ENCODE assay signal across 9 mouse cellular contexts in the genomic region with DNA sequence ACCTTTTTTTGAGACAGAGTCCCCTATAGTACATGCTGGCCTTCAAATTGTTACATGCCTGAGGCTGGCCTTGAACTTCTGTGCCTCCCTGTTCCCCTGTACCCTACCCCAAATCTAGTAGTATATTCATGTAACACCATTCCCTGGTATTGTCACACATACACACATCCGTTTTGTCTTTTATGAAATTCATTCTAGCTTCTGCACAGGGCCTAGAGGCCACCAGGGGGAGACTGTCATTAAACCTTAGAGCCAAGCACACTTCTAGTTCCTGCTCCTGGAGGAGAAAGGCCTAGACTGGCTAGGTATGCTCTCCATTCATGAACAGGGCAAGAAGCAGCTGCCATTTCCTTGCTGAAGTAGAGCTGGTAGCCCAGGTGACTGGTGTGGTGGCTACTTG. TPM values are rescaled to one million over a fixed set of nuclear protein-coding genes. Genes with fewer than 3 reads are reported as not detected.
DNase-seq lines count a peak whose midpoint lies in the region; ATAC-seq and TF ChIP-seq lines count a peak whose summit lies in the region.
"Had no signal": no experiment of that assay in that cellular context is flagged by ENCODE, and none has a peak within 500 bp of the region (broad histone marks: within the 10 kb centered on the region; RNA-seq: fewer than 3 reads in every experiment).

No protein-coding gene starts in this region.

- H3K36me3 ChIP-seq in CH12.LX (replicated peaks in 1 of 2; ENCODE audit: control insufficient read depth in 1 of 2, insufficient read depth in 1 of 2, low read length in 1 of 2): peaks cover 3 to 20% of the 10 kb centered on the region in 2 experiments
- peaks cover 11% of the 10 kb centered on the region; the same call in 1 of the 2 replicates for H3K36me3 ChIP-seq in forebrain, embryonic 13.5 days (ENCODE audit: poor library complexity, severe bottlenecking)

- H3K9ac ChIP-seq in CH12.LX (ENCODE audit: insufficient read depth, low read depth): no peak overlapping the region
- H3K9ac ChIP-seq in forebrain, embryonic 13.5 days: no peak overlapping the region

- peaks cover 0 to 3% of the 10 kb centered on the region in 2 experiments; a peak in 1 of 4 replicates for H3K4me1 ChIP-seq in CH12.LX (ENCODE audit: control insufficient read depth in 1 of 2, insufficient read depth in 2 of 2)
- H3K4me1 ChIP-seq in bone marrow macrophage, adult 2 months (ENCODE audit: control insufficient read depth, insufficient read depth, low read length): peaks cover 12% of the 10 kb centered on the region
- H3K4me1 ChIP-seq in forebrain, embryonic 13.5 days: peaks cover 16% of the 10 kb centered on the region

- TF ChIP-seq EP300 in CH12.LX (IDR thresholded peaks at IDR 0.05; ENCODE audit: low read length): no peak

- dilution Hi-C loops in CH12.LX (cut with MboI; ENCODE audit: extremely low pct_ligation_motif_present, extremely low pct_unique_long_range_greater_than_20kb, low sequenced_read_pairs): no loop called here

- peak; percentile 86 to 87 for TF ChIP-seq CTCF in CH12.LX (conservative IDR thresholded peaks at IDR 0.05 in 1 of 2, IDR thresholded peaks at IDR 0.05 in 1 of 2; ENCODE audit: low read depth in 2 of 2, low read length in 2 of 2)
- TF ChIP-seq CTCF in bone marrow macrophage, adult 2 months (IDR thresholded peaks at IDR 0.05; ENCODE audit: low read depth, low read length): peak; percentile 30; the same call in 1 of the 2 replicates

- H3K4me2 ChIP-seq in CH12.LX (ENCODE audit: insufficient read depth, low read depth, poor library complexity, severe bottlenecking): no peak overlapping the region
- H3K4me2 ChIP-seq in forebrain, embryonic 13.5 days: no peak overlapping the region

- no peak for TF ChIP-seq POLR2A in CH12.LX (IDR thresholded peaks at IDR 0.05; ENCODE audit: low read depth, low read length)
- no peak for TF ChIP-seq POLR2A in bone marrow macrophage, adult 2 months (IDR thresholded peaks at IDR 0.05; ENCODE audit: borderline replicate concordance, low read depth, low read length)

- H3K9me3 ChIP-seq in CH12.LX (replicated peaks; ENCODE audit: low read length): peaks cover 6% of the 10 kb centered on the region
- no peaks in the 10 kb centered on the region for H3K9me3 ChIP-seq in forebrain, embryonic 13.5 days (replicated peaks)

- TF ChIP-seq RAD21 in CH12.LX (IDR thresholded peaks at IDR 0.05; ENCODE audit: low read depth, low read length): peak; percentile 62

- no peaks in the 10 kb centered on the region for H3K27me3 ChIP-seq in CH12.LX (replicated peaks)
- peaks cover 6% of the 10 kb centered on the region; the same call in 1 of the 2 replicates for H3K27me3 ChIP-seq in forebrain, embryonic 13.5 days

- H3K4me3 ChIP-seq in CH12.LX (replicated peaks in 1 of 3; ENCODE audit: low read depth in 2 of 3, low read length in 2 of 3, poor library complexity in 1 of 3): no peak overlapping the region
- no peak overlapping the region for H3K4me3 ChIP-seq in bone marrow macrophage, adult 2 months (ENCODE audit: insufficient read depth, low read length)
- no peak overlapping the region for H3K4me3 ChIP-seq in forebrain, embryonic 13.5 days
- H3K4me3 ChIP-seq: myocyte had no signal

- no peaks in the 10 kb centered on the region for H3K79me2 ChIP-seq in CH12.LX (replicated peaks; ENCODE audit: control insufficient read depth, extremely low read depth, insufficient read depth, poor library complexity, severe bottlenecking)

- WGBS in forebrain, embryonic 13.5 days: 70% methylated on average over 1 of the region's 1 CpGs

- ATAC-seq in forebrain, embryonic 13.5 days: no peak

- H3K27ac ChIP-seq in CH12.LX (ENCODE audit: insufficient read depth, low read depth): no peak overlapping the region
- no peak overlapping the region for H3K27ac ChIP-seq in bone marrow macrophage, adult 2 months (ENCODE audit: insufficient read depth, low read depth, low read length)
- no peak overlapping the region for H3K27ac ChIP-seq in forebrain, embryonic 13.5 days

- in situ Hi-C loops in CH12.LX (cut with MboI; ENCODE audit: low pct_ligation_motif_present, low pct_unique_long_range_greater_than_20kb, low sequenced_read_pairs): loop anchor here (25.0 kb wide), 1 partner anchor 906 kb away; no protein-coding TSS in a partner anchor

- peak; percentile 30 for DNase-seq in heart, postnatal 4 days
- DNase-seq in heart, adult 18-20 months: no peak
- DNase-seq in CH12.LX (ENCODE audit: extremely low read depth): peak; percentile 75
- DNase-seq in lung, postnatal 36 days: peak; percentile 26
- DNase-seq in urinary bladder, postnatal 36 days (ENCODE audit: low spot score in 2 of 2): no peak
- no peak for DNase-seq in left cerebral cortex, adult 11 months (ENCODE audit: low spot score)

TF ChIP-seq in CH12.LX, 34 proteins besides CTCF, POLR2A, EP300 and RAD21:
- TF ChIP-seq USF2 (conservative IDR thresholded peaks at IDR 0.05; ENCODE audit: low read depth, low read length): no peak
- TF ChIP-seq ZKSCAN1 (IDR thresholded peaks at IDR 0.05; ENCODE audit: borderline replicate concordance, low read depth, low read length): no peak
- TF ChIP-seq RCOR1 (conservative IDR thresholded peaks at IDR 0.05; ENCODE audit: low read depth, low read length): no peak
- no peak for TF ChIP-seq UBTF (IDR thresholded peaks at IDR 0.05; ENCODE audit: low read depth, low read length)
- TF ChIP-seq SMC3 (IDR thresholded peaks at IDR 0.05; ENCODE audit: low read depth, low read length): peak; percentile 66
- TF ChIP-seq ELF1 (IDR thresholded peaks at IDR 0.05; ENCODE audit: low read depth, low read length): peak; percentile 49; the same call in 1 of the 2 replicates
- no peak for TF ChIP-seq MXI1 (IDR thresholded peaks at IDR 0.05; ENCODE audit: low read depth, low read length)

RNA-seq across cellular contexts. Expression of gene Psmd12, which starts 27.0 kb away (rescaled TPM):
- 10 to 100 TPM; 83.0 to 83.3 TPM for total RNA-seq in heart, postnatal 4 days (2021)
- total RNA-seq in heart, adult 18-20 months (2021): 10 to 100 TPM; 93.3 to 94.7 TPM
- total RNA-seq in CH12.LX (2012; rRNA removed): 108 and 144 TPM in 2 replicates
- total RNA-seq in CH12.LX (2014; rRNA removed): 151 and 172 TPM in 2 replicates
- polyA plus RNA-seq in CH12.LX (2012; ENCODE audit: insufficient read length, low read depth): 257 and 288 TPM in 2 replicates
- polyA plus RNA-seq in bone marrow macrophage, adult 2 months (2012; ENCODE audit: insufficient read depth, insufficient read length, missing spikeins): 60.8 and 65.4 TPM in 2 replicates
- polyA plus RNA-seq in forebrain, embryonic 13.5 days (2015; fragmentation: Nextera tagmentation; extraction: Ambion mirVana): 171 and 174 TPM in 2 replicates

RNA-seq across cellular contexts. Expression of gene Pitpnc1, which starts 35.8 kb away (rescaled TPM):
- total RNA-seq in heart, postnatal 4 days (2021): 10 to 100 TPM; 68.1 to 75.2 TPM
- 10 to 100 TPM; 74.8 to 76.3 TPM for total RNA-seq in heart, adult 18-20 months (2021)
- 2.1 and 2.4 TPM in 2 replicates for total RNA-seq in CH12.LX (2012; rRNA removed)
- total RNA-seq in CH12.LX (2014; rRNA removed): 3.6 and 5.3 TPM in 2 replicates
- 3.6 and 5.4 TPM in 2 replicates for polyA plus RNA-seq in CH12.LX (2012; ENCODE audit: insufficient read length, low read depth)
- 13.2 and 14.6 TPM in 2 replicates for polyA plus RNA-seq in bone marrow macrophage, adult 2 months (2012; ENCODE audit: insufficient read depth, insufficient read length, missing spikeins)
- 35.6 and 36.1 TPM in 2 replicates for polyA plus RNA-seq in forebrain, embryonic 13.5 days (2015; fragmentation: Nextera tagmentation; extraction: Ambion mirVana)

RNA-seq across cellular contexts. Expression of gene Helz, which starts 41.5 kb away (rescaled TPM):
- total RNA-seq in heart, postnatal 4 days (2021): 10 to 100 TPM; 26.0 to 27.4 TPM
- total RNA-seq in heart, adult 18-20 months (2021): 10 to 100 TPM; 23.8 to 26.8 TPM
- total RNA-seq in CH12.LX (2012; rRNA removed): 22.2 and 23.1 TPM in 2 replicates
- 8.8 and 11.5 TPM in 2 replicates for total RNA-seq in CH12.LX (2014; rRNA removed)
- polyA plus RNA-seq in CH12.LX (2012; ENCODE audit: insufficient read length, low read depth): 31.9 and 44.4 TPM in 2 replicates
- polyA plus RNA-seq in bone marrow macrophage, adult 2 months (2012; ENCODE audit: insufficient read depth, insufficient read length, missing spikeins): 17.3 and 17.6 TPM in 2 replicates
- polyA plus RNA-seq in forebrain, embryonic 13.5 days (2015; fragmentation: Nextera tagmentation; extraction: Ambion mirVana): 15.6 and 15.9 TPM in 2 replicates

Comparison
In these comparisons a context has a peak if more than half of its experiments do, and no peak if none do; other contexts are left out.
1. DNase-seq: peak in heart, postnatal 4 days (single experiment), CH12.LX (single experiment) and lung, postnatal 36 days (single experiment); none in heart, adult 18-20 months (0 of 2), urinary bladder, postnatal 36 days (0 of 2) and left cerebral cortex, adult 11 months (single experiment).
2. RNA of gene Pitpnc1, which starts 35.8 kb away (total RNA-seq): 74.8 to 76.3 TPM in heart, adult 18-20 months and 68.1 to 75.2 TPM in heart, postnatal 4 days; 2.1 to 5.3 TPM in CH12.LX; every median in the first group is over 10 times any median in the second.